Mouse (Mus musculus): Measurements from ENCODE around the gene Dyrk3.
A peak's percentile ranks its signal among the peaks of the same experiment; 100 is the strongest.
"Not testable (repeated sequence)": the region's sequence is repeated elsewhere in the genome, so short reads cannot be mapped to it uniquely, and the experiment has no call there.

The Dyrk3 gene

DNA sequence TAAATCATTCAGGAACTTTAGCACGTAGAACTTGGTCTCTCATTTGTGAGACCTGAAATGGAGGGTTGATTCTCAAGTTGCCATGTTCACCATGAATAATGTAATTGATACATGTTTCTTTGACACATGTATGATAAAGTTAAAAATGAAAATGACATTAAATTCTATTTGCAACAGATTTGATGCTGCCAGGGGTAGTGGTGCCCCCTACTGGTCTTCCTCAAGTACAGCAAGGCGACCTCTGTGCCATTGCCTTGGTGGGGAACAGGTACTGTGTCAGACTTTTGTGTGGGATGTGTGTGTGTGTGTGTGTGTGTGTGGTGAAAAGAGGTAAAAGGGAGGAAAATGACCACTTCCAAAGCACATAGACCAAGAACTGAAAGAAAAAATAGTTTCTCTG, 17.3 kb upstream of the Dyrk3 start:
- DNase-seq (ENCODE audit: low spot score), result peak; percentile 48

DNA sequence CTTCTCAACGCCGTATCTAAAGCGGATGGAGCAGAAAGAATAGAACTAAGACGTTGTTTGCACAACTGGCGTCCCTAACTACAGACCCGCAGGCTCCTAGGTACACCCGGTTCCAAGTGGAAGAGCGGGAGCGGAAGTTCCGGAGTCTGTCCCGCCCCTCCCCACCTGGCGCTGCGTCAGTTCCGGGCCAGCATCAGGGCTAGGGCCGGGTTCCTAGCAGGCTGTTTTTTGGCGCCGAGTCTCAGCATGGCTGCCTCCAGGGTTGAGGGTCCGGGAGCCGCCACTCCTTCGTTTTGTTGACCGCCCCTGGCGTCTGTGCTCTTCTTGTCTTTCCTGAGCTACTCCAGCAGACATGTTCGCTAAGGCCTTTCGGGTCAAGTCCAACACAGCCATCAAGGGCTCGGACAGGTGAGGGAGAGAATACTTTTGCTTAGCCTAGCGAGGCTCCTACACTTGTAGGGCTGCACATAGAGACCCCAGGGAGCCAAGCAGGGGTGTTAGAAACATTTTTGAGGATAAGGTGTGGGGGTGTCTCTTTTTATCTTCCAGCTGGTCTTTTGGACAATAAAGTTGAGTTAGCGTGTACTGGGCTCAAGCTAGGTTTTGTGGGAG, 15.0 kb upstream of the Dyrk3 start, which contains the start of gene Eif2d:
Gene Eif2d, plus strand, starts transcription at position 164 of the 612 bp plus-strand sequence.
- DNase-seq (ENCODE audit: low spot score), result peak; percentile 76

- no peak for DNase-seq (ENCODE audit: low spot score)
Observed at GRCm38 (mm10) chr1:131149496-131149895, 11.4 kb upstream of the Dyrk3 start.

GRCm38 (mm10) chr1:131146181-131146614, 8.1 kb upstream of the Dyrk3 start:
- DNase-seq (ENCODE audit: low spot score), result no peak

- not testable (repeated sequence) for DNase-seq (ENCODE audit: low spot score)
Observed at GRCm38 (mm10) chr1:131145222-131145621, 7.1 kb upstream of the Dyrk3 start.

GRCm38 (mm10) chr1:131142472-131142871, 4.3 kb upstream of the Dyrk3 start:
- no peak for DNase-seq (ENCODE audit: low spot score)

DNA sequence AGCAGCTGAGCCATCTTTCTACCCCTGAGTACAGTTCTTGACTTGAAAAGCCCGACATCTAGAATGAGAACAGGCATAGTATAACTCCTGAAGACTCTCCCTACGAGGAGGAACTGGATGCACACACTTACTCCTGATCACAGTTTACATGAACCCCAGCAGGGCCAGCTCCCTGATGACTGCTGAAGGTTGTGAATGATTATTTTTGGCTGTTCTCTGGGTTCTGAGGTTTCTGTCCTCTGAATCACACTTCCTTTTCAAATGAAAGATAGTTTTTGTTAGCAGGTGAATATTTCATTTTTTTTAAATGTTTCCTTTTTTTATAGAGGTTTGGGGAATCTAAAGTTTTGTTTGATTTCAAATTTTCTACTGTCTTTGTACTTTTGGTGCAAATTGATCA, 3.3 kb upstream of the Dyrk3 start:
- no peak for DNase-seq (ENCODE audit: low spot score)

GRCm38 (mm10) chr1:131139102-131140095, 1.3 kb upstream of the Dyrk3 start:
- no peak for DNase-seq (ENCODE audit: low spot score)

GRCm38 (mm10) chr1:131137717-131138118, 422 bp downstream of the Dyrk3 start:
- DNase-seq (ENCODE audit: low spot score), result no peak

GRCm38 (mm10) chr1:131137111-131137510, 1.0 kb downstream of the Dyrk3 start:
- no peak for DNase-seq (ENCODE audit: low spot score)

GRCm38 (mm10) chr1:131135960-131136629, 2.0 kb downstream of the Dyrk3 start:
- DNase-seq (ENCODE audit: low spot score), result no peak

- DNase-seq (ENCODE audit: low spot score), result no peak
Observed at GRCm38 (mm10) chr1:131134942-131135522, 3.1 kb downstream of the Dyrk3 start.

DNA sequence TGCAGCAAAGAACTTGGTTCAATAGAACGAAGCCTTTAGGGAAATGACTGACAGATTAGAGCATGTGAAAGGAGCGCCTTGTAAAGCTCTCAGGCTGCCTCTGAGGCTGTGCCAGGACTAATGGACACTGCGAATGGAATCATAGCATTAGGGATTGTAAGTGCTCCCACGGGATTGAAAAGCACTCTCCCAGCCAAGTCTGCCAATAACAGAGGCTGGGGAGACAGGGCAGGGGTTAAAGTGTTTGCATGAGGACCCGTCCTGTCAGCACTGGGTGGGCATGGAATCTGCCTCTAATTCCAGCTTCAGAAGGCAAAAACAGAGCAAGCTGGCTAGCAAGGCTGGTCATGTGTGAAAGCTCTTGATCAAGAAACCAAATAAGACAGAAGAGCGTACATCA, 3.9 kb downstream of the Dyrk3 start:
- DNase-seq (ENCODE audit: low spot score), result no peak

GRCm38 (mm10) chr1:131125987-131126744, 12.0 kb downstream of the Dyrk3 start:
- DNase-seq (ENCODE audit: low spot score), result peak; percentile 77

- DNase-seq (ENCODE audit: low spot score), result no peak
Observed at GRCm38 (mm10) chr1:131123522-131124265, 14.4 kb downstream of the Dyrk3 start.

GRCm38 (mm10) chr1:131121987-131122386, 16.2 kb downstream of the Dyrk3 start:
- DNase-seq (ENCODE audit: low spot score), result no peak

DNA sequence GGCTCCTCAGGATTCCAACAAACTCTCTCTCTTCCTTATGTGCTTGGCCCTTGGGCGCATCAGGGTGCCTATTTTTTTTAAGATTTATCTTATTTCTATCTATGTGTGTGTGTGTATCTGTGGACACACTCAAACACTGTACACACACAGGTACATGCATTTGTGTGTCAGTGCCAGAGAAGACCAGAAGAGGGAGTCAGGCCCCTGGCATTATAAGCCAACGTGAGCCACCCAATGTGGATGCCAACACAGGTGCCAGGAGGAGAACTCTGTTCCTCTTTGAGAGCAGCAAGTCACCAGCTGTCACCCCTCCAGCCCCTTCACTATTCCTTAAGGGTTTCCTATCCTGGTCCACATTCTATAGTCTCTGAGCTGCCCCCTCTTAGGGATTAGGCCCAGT, 19.1 kb downstream of the Dyrk3 start:
- peak; percentile 54 for DNase-seq (ENCODE audit: low spot score)

GRCm38 (mm10) chr1:131118530-131118929, 19.6 kb downstream of the Dyrk3 start:
- DNase-seq (ENCODE audit: low spot score), result no peak

- DNase-seq (ENCODE audit: low spot score), result no peak
Observed at GRCm38 (mm10) chr1:131116430-131117011, 21.6 kb downstream of the Dyrk3 start.

GRCm38 (mm10) chr1:131115932-131116331, 22.2 kb downstream of the Dyrk3 start:
- DNase-seq (ENCODE audit: low spot score), result no peak

All from spleen, adult 12 weeks (tissue).